Mouse (Mus musculus): ENCODE results near the gene Sptbn1.
A peak's percentile ranks its signal among the peaks of the same experiment; 100 is the strongest.

The Sptbn1 gene

GRCm38 (mm10) chr11:30251294-30251904 lies 16.6 kb downstream of the Sptbn1 start:
- no peak for DNase-seq

- DNase-seq: no peak
Measured at GRCm38 (mm10) chr11:30249452-30250016, 18.4 kb downstream of the Sptbn1 start.

- no peak for DNase-seq
Measured at GRCm38 (mm10) chr11:30247106-30247505, 20.9 kb downstream of the Sptbn1 start.

GRCm38 (mm10) chr11:30246161-30246560 lies 21.8 kb downstream of the Sptbn1 start:
- no peak for DNase-seq

- DNase-seq: no peak
Measured at GRCm38 (mm10) chr11:30244172-30244571, 23.8 kb downstream of the Sptbn1 start.

- peak; percentile 51 for DNase-seq
Measured at GRCm38 (mm10) chr11:30243591-30243990, 24.4 kb downstream of the Sptbn1 start.

- DNase-seq: no peak
Measured at GRCm38 (mm10) chr11:30240861-30241260, 27.1 kb downstream of the Sptbn1 start.

- DNase-seq: no peak
Measured at GRCm38 (mm10) chr11:30237960-30238359, 30.0 kb downstream of the Sptbn1 start.

GRCm38 (mm10) chr11:30236681-30237242 lies 31.2 kb downstream of the Sptbn1 start:
- no peak for DNase-seq

GRCm38 (mm10) chr11:30235666-30236065 lies 32.3 kb downstream of the Sptbn1 start:
- DNase-seq: no peak

GRCm38 (mm10) chr11:30235218-30235617 lies 32.8 kb downstream of the Sptbn1 start:
- no peak for DNase-seq

GRCm38 (mm10) chr11:30233946-30234345 lies 34.0 kb downstream of the Sptbn1 start:
- DNase-seq: no peak

- DNase-seq: no peak
Measured at GRCm38 (mm10) chr11:30232082-30232481, 35.9 kb downstream of the Sptbn1 start.

- DNase-seq: no peak
Measured at GRCm38 (mm10) chr11:30231336-30231735, 36.6 kb downstream of the Sptbn1 start.

GRCm38 (mm10) chr11:30230330-30230771 lies 37.6 kb downstream of the Sptbn1 start:
- DNase-seq: no peak

GRCm38 (mm10) chr11:30226756-30227155 lies 41.2 kb downstream of the Sptbn1 start:
- no peak for DNase-seq

- DNase-seq: no peak
Measured at GRCm38 (mm10) chr11:30224599-30224998, 43.4 kb downstream of the Sptbn1 start.

- DNase-seq: no peak
Measured at GRCm38 (mm10) chr11:30222636-30223035, 45.3 kb downstream of the Sptbn1 start.

GRCm38 (mm10) chr11:30221043-30221442 lies 46.9 kb downstream of the Sptbn1 start:
- DNase-seq: no peak

GRCm38 (mm10) chr11:30218386-30218785 lies 49.6 kb downstream of the Sptbn1 start:
- no peak for DNase-seq

GRCm38 (mm10) chr11:30217496-30217895 lies 50.5 kb downstream of the Sptbn1 start:
- no peak for DNase-seq

- DNase-seq: no peak
Measured at GRCm38 (mm10) chr11:30211663-30212416, 56.1 kb downstream of the Sptbn1 start.

- no peak for DNase-seq
Measured at GRCm38 (mm10) chr11:30211141-30211540, 56.8 kb downstream of the Sptbn1 start.

Data from cerebellum, adult 8-10 months (tissue).